9 mouse cellular contexts compared by ENCODE assay signal in genomic region chr3:5754763-5755478, GRCm38 (mm10). TPM values are rescaled to one million over a fixed set of nuclear protein-coding genes. Genes with fewer than 3 reads are reported as not detected.
DNase-seq lines count a peak whose midpoint lies in the region; ATAC-seq and TF ChIP-seq lines count a peak whose summit lies in the region.
"Had no signal": no experiment of that assay in that cellular context is flagged by ENCODE, and none has a peak within 500 bp of the region (broad histone marks: within the 10 kb centered on the region; RNA-seq: fewer than 3 reads in every experiment).

No protein-coding gene starts in this region.

- no peak for TF ChIP-seq CTCF in hindbrain, postnatal 0 days (IDR thresholded peaks at IDR 0.05; ENCODE audit: low read depth)
- TF ChIP-seq CTCF in liver, postnatal 0 days (IDR thresholded peaks at IDR 0.05; ENCODE audit: low read depth): no peak

- no peak for TF ChIP-seq EP300 in liver, postnatal 0 days (IDR thresholded peaks at IDR 0.05; ENCODE audit: low read depth)

- no peak overlapping the region for H3K9ac ChIP-seq in kidney, embryonic 16.5 days (replicated peaks; ENCODE audit: low read length)
- no peak overlapping the region for H3K9ac ChIP-seq in hindbrain, postnatal 0 days (replicated peaks; ENCODE audit: low read length)
- no peak overlapping the region; the same call in 1 of the 2 replicates for H3K9ac ChIP-seq in midbrain, embryonic 14.5 days (replicated peaks; ENCODE audit: low read length)
- no peak overlapping the region for H3K9ac ChIP-seq in liver, postnatal 0 days (replicated peaks)

- H3K4me1 ChIP-seq in kidney, embryonic 16.5 days (ENCODE audit: insufficient read depth, low read length): no peaks in the 10 kb centered on the region
- H3K4me1 ChIP-seq in hindbrain, postnatal 0 days (ENCODE audit: insufficient read depth, low read length): no peaks in the 10 kb centered on the region
- H3K4me1 ChIP-seq in midbrain, embryonic 14.5 days (ENCODE audit: control insufficient read depth, insufficient read depth, low read length): peaks cover 2% of the 10 kb centered on the region; the same call in 1 of the 2 replicates
- no peaks in the 10 kb centered on the region for H3K4me1 ChIP-seq in liver, postnatal 0 days (ENCODE audit: insufficient read depth)

- H3K4me2 ChIP-seq in kidney, embryonic 16.5 days (replicated peaks; ENCODE audit: low read depth, low read length): no peak overlapping the region
- H3K4me2 ChIP-seq in hindbrain, postnatal 0 days (ENCODE audit: low read depth, low read length): no peak overlapping the region
- H3K4me2 ChIP-seq in midbrain, embryonic 14.5 days (ENCODE audit: low read length): peak overlapping the region; percentile 24
- H3K4me2 ChIP-seq in liver, postnatal 0 days (ENCODE audit: low read depth, low read length): no peak overlapping the region

- DNase-seq in kidney, adult 8-10 months: no peak
- DNase-seq in embryo, embryonic 10.5 days (ENCODE audit: low spot score): peak; percentile 46
- peak; percentile 96 for DNase-seq in hindbrain, postnatal 0 days (ENCODE audit: low spot score)
- DNase-seq in midbrain, embryonic 14.5 days: peak; percentile 92
- DNase-seq in B cell, adult 2 months: no peak
- DNase-seq in liver, postnatal 0 days: no peak

- H3K4me3 ChIP-seq in kidney, embryonic 16.5 days (ENCODE audit: low read length): no peak overlapping the region
- no peak overlapping the region for H3K4me3 ChIP-seq in hindbrain, postnatal 0 days (ENCODE audit: low read length)
- H3K4me3 ChIP-seq in midbrain, embryonic 14.5 days (replicated peaks; ENCODE audit: low read depth, low read length): no peak overlapping the region
- no peak overlapping the region for H3K4me3 ChIP-seq in liver, postnatal 0 days (ENCODE audit: low read depth, low read length)

- no peak overlapping the region for H3K27ac ChIP-seq in kidney, embryonic 16.5 days (ENCODE audit: low read length)
- no peak overlapping the region for H3K27ac ChIP-seq in hindbrain, postnatal 0 days
- peak overlapping the region; percentile 72 for H3K27ac ChIP-seq in midbrain, embryonic 14.5 days (replicated peaks; ENCODE audit: low read depth, low read length)
- H3K27ac ChIP-seq in liver, postnatal 0 days (ENCODE audit: low read depth): no peak overlapping the region

- no peaks in the 10 kb centered on the region for H3K27me3 ChIP-seq in kidney, embryonic 16.5 days (ENCODE audit: insufficient read depth, low read length)
- H3K27me3 ChIP-seq in hindbrain, postnatal 0 days (ENCODE audit: insufficient read depth, low read length): no peaks in the 10 kb centered on the region
- H3K27me3 ChIP-seq in midbrain, embryonic 14.5 days (ENCODE audit: control insufficient read depth, insufficient read depth, low read length): no peaks in the 10 kb centered on the region
- H3K27me3 ChIP-seq in liver, postnatal 0 days (ENCODE audit: insufficient read depth, low read length): no peaks in the 10 kb centered on the region

- H3K9me3 ChIP-seq in kidney, embryonic 16.5 days (ENCODE audit: low read length): no peaks in the 10 kb centered on the region
- H3K9me3 ChIP-seq in hindbrain, postnatal 0 days (ENCODE audit: low read length): no peaks in the 10 kb centered on the region
- no peaks in the 10 kb centered on the region for H3K9me3 ChIP-seq in midbrain, embryonic 14.5 days (ENCODE audit: control insufficient read depth, low read length)
- no peaks in the 10 kb centered on the region for H3K9me3 ChIP-seq in liver, postnatal 0 days (ENCODE audit: low read length)
- H3K9me3 ChIP-seq: G1E had no signal

- H3K36me3 ChIP-seq in kidney, embryonic 16.5 days (ENCODE audit: insufficient read depth, low read length): no peaks in the 10 kb centered on the region
- no peaks in the 10 kb centered on the region for H3K36me3 ChIP-seq in hindbrain, postnatal 0 days (ENCODE audit: insufficient read depth, low read length)
- H3K36me3 ChIP-seq in midbrain, embryonic 14.5 days (ENCODE audit: control insufficient read depth, insufficient read depth, low read length): no peaks in the 10 kb centered on the region
- no peaks in the 10 kb centered on the region for H3K36me3 ChIP-seq in liver, postnatal 0 days (replicated peaks; ENCODE audit: insufficient read depth, low read length)
- H3K36me3 ChIP-seq: G1E had no signal

- ATAC-seq in kidney, embryonic 16.5 days (ENCODE audit: low FRiP score, low TSS enrichment): peak; percentile 75; the same call in 1 of the 2 replicates
- peak; percentile 98 for ATAC-seq in hindbrain, postnatal 0 days
- ATAC-seq in midbrain, embryonic 14.5 days (ENCODE audit: low FRiP score, low TSS enrichment): peak; percentile 95
- ATAC-seq in erythroblast, adult 5-6 weeks (replicated peaks; ENCODE audit: low FRiP score, poor library complexity, severe bottlenecking): no peak
- ATAC-seq in liver, postnatal 0 days: no peak

- WGBS in kidney, embryonic 16.5 days: 37% methylated on average over 3 of the region's 3 CpGs
- WGBS in hindbrain, postnatal 0 days: 12% methylated on average over 3 of the region's 3 CpGs
- WGBS in midbrain, embryonic 14.5 days: 7% methylated on average over 3 of the region's 3 CpGs
- WGBS in liver, postnatal 0 days (ENCODE audit: insufficient replicate concordance): 73% methylated on average over 3 of the region's 3 CpGs

RNA-seq across cellular contexts. Expression of gene Gm8797, which starts 4.3 kb away (rescaled TPM):
- 15.5 and 17.4 TPM in 2 replicates for polyA plus RNA-seq in kidney, embryonic 16.5 days (2015; fragmentation: Nextera tagmentation; extraction: Ambion mirVana)
- total RNA-seq in hindbrain, postnatal 0 days (2014; rRNA removed): 2.0 and 2.4 TPM in 2 replicates
- polyA plus RNA-seq in hindbrain, postnatal 0 days (2015; fragmentation: Nextera tagmentation; extraction: Ambion mirVana): 17.7 and 19.7 TPM in 2 replicates
- 24.3 and 27.5 TPM in 2 replicates for polyA plus RNA-seq in midbrain, embryonic 14.5 days (2014; fragmentation: Nextera tagmentation; extraction: Ambion mirVana)
- 13.2 and 15.0 TPM in 2 replicates for total RNA-seq in erythroblast, adult 5-6 weeks (2015; ENCODE audit: low replicate concordance)
- total RNA-seq in erythroblast, adult 5-6 weeks (2017; ENCODE audit: low replicate concordance): 9.8 and 15.3 TPM in 2 replicates
- polyA plus RNA-seq in liver, postnatal 0 days (2015; fragmentation: Nextera tagmentation; extraction: Ambion mirVana): 7.1 and 7.4 TPM in 2 replicates

Comparison
In these comparisons a context has a peak if more than half of its experiments do, and no peak if none do; other contexts are left out.
1. ATAC-seq: peak in kidney, embryonic 16.5 days (single experiment), hindbrain, postnatal 0 days (single experiment) and midbrain, embryonic 14.5 days (single experiment); none in erythroblast, adult 5-6 weeks (single experiment) and liver, postnatal 0 days (single experiment).
2. DNase-seq: peak in embryo, embryonic 10.5 days (single experiment), hindbrain, postnatal 0 days (single experiment) and midbrain, embryonic 14.5 days (single experiment); none in kidney, adult 8-10 months (0 of 2), B cell, adult 2 months (0 of 2) and liver, postnatal 0 days (single experiment).